Mouse (Mus musculus) CH12.LX (cell line): ENCODE results near the gene Ccr8.

Experiments used
- CTCF ChIP-seq, 2 experiments: IDR thresholded peaks in 1 of 2; conservative IDR thresholded peaks in 1 of 2; 2 replicates each; pipeline ENCODE4 v1.5.1; 2011 to 2012; ENCODE audit warnings: low read depth in 2 of 2, low read length in 2 of 2, improper control_type of control experiment in 1 of 2, inconsistent platforms in 1 of 2, mild to moderate bottlenecking in 1 of 2, moderate library complexity in 1 of 2
- E2F4 ChIP-seq: IDR thresholded peaks from 2 replicates; pipeline ENCODE4 v1.6.1; 2011; ENCODE audit warnings: low read depth, low read length, improper control_type of control experiment; ENCODE audit not compliant: insufficient replicate concordance
- EP300 ChIP-seq: IDR thresholded peaks from 2 replicates; pipeline ENCODE4 v1.6.1; 2011; ENCODE audit warnings: low read length, improper control_type of control experiment
- GABPA ChIP-seq: IDR thresholded peaks from 2 replicates; pipeline ENCODE4 v1.6.1; 2012; ENCODE audit warnings: low read depth, low read length, improper control_type of control experiment, inconsistent platforms; ENCODE audit not compliant: insufficient replicate concordance
- IRF4 ChIP-seq: IDR thresholded peaks from 2 replicates; pipeline ENCODE4 v1.6.1; 2014; ENCODE audit warnings: low read depth, mild to moderate bottlenecking, inconsistent platforms, low read length, improper control_type of control experiment
- KAT2A ChIP-seq: IDR thresholded peaks from 2 replicates; pipeline ENCODE4 v1.6.1; 2012; ENCODE audit warnings: low read length, improper control_type of control experiment, inconsistent platforms; ENCODE audit not compliant: insufficient replicate concordance
- MAFK ChIP-seq: IDR thresholded peaks from 2 replicates; pipeline ENCODE4 v1.6.1; 2011; ENCODE audit warnings: low read length, improper control_type of control experiment; ENCODE audit not compliant: insufficient replicate concordance
- MEF2A ChIP-seq: IDR thresholded peaks from 2 replicates; pipeline ENCODE4 v1.6.1; 2014; ENCODE audit warnings: low read depth, mild to moderate bottlenecking, inconsistent platforms, low read length, improper control_type of control experiment, borderline replicate concordance
- NRF1 ChIP-seq: IDR thresholded peaks from 2 replicates; pipeline ENCODE4 v1.6.1; 2014; ENCODE audit warnings: low read depth, mild to moderate bottlenecking, inconsistent platforms, low read length, improper control_type of control experiment, moderate library complexity
- POLR2A ChIP-seq: IDR thresholded peaks from 2 replicates; pipeline ENCODE4 v1.6.1; 2011; ENCODE audit warnings: low read depth, mild to moderate bottlenecking, improper control_type of control experiment, low read length
- POLR2AphosphoS2 ChIP-seq: IDR thresholded peaks from 2 replicates; pipeline ENCODE4 v1.6.1; 2011; ENCODE audit warnings: low read depth, low read length, improper control_type of control experiment
- USF2 ChIP-seq: conservative IDR thresholded peaks from 2 replicates; pipeline ENCODE4 v1.6.1; 2011; ENCODE audit warnings: low read depth, low read length, improper control_type of control experiment
- ZNF384 ChIP-seq: IDR thresholded peaks from 2 replicates; pipeline ENCODE4 v1.6.1; 2012; ENCODE audit warnings: low read depth, low read length, improper control_type of control experiment, inconsistent platforms

DNA sequence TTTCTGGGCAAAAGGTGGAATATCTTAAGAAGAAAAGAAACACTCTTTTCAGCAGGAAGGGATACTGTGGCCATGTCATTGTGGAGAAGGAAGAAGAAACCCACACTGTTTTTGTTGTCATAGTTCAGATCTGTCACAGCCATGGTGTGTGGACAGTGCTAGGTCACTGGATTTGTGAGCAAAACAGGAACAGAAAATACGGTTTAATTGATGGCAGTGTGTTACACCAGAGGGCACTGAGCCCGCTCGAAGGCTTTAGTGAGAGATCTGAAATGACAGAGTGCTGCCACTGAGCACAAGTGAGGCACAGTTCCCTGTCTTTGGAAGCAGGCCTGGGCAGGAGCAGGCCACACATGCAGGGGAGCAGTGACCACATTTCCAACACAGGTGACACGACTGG is 26.3 kb downstream of the Ccr8 start:
- TF ChIP-seq POLR2AphosphoS2 (no peak), IRF4 (no peak), POLR2A (no peak), CTCF (conservative IDR thresholded peaks at IDR 0.05 in 1 of 2, IDR thresholded peaks at IDR 0.05 in 1 of 2; ENCODE audit: low read depth in 2 of 2, low read length in 2 of 2) (no peak), USF2 (no peak), MEF2A (no peak), MAFK (no peak), GABPA (no peak), ZNF384 (no peak), NRF1 (no peak), EP300 (no peak), KAT2A (no peak), E2F4 (no peak)
